ENCODE assay signal across 26 mouse cellular contexts in the genomic region with DNA sequence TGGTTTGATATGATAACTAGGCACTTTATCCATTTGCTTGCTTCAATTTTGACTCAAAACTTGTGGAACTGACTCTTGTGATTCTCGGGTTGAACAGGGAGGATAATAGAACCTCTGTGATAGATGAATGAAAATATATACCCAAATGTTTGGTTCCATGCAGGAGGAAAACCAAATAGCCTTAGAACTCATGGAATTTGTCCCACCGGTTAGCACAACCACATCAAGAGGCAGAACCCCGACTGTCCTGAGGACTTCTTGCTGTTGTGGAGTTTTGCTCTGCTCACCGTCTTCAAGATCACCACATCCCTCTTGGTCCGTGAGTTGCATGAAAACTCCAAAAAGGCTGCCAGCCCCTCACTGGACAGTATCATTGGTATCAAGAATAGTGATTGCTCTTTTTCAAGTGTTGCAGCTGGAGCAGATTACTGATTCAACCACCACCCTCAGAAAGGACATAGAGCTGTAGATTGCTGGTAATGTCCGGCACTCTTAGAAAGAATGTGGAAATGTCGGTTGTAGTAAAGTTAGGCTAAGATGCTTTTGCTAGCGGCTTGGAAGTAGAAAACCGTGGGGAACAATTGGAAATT. TPM values are rescaled to one million over a fixed set of nuclear protein-coding genes. Genes with fewer than 3 reads are reported as not detected.
DNase-seq lines count a peak whose midpoint lies in the region; ATAC-seq and TF ChIP-seq lines count a peak whose summit lies in the region.
"Had no signal": no experiment of that assay in that cellular context is flagged by ENCODE, and none has a peak within 500 bp of the region (broad histone marks: within the 10 kb centered on the region; RNA-seq: fewer than 3 reads in every experiment).

No protein-coding gene starts in this region.

- DNase-seq in liver, embryonic 11.5 days (ENCODE audit: low spot score) = no peak
- DNase-seq in liver = no peak
- peak; percentile 26 for DNase-seq in CH12.LX (ENCODE audit: extremely low read depth)
- DNase-seq in midbrain, postnatal 0 days (ENCODE audit: low spot score) = no peak
- no peak for DNase-seq in embryo, embryonic 10 days (ENCODE audit: low spot score)
- DNase-seq: adrenal gland, postnatal 14 days; cerebellum, adult 11-12 months; cerebellum, postnatal 14 days; embryo, embryonic 11 days; gastrocnemius, postnatal 14 days; kidney, adult 2 months; kidney, postnatal 14 days; lung, postnatal 14 days; right cerebral cortex, adult 18-20 months; thymus, postnatal 25 days had no signal

- TF ChIP-seq EP300 in CH12.LX (IDR thresholded peaks at IDR 0.05; ENCODE audit: low read length) = no peak

- H3K9ac ChIP-seq in liver, embryonic 11.5 days (ENCODE audit: low read depth, low read length) = no peak overlapping the region
- peak overlapping the region; percentile 98 for H3K9ac ChIP-seq in CH12.LX (ENCODE audit: insufficient read depth, low read depth)
- peak overlapping the region; percentile 79 for H3K9ac ChIP-seq in liver, embryonic 16.5 days (ENCODE audit: low read depth, low read length)
- H3K9ac ChIP-seq in kidney, embryonic 14.5 days (ENCODE audit: low read depth, low read length) = no peak overlapping the region
- no peak overlapping the region for H3K9ac ChIP-seq in midbrain, postnatal 0 days (replicated peaks; ENCODE audit: low read length, poor library complexity, severe bottlenecking)
- H3K9ac ChIP-seq: hindbrain, embryonic 12.5 days; neural tube, embryonic 12.5 days had no signal

- TF ChIP-seq CTCF in CH12.LX (conservative IDR thresholded peaks at IDR 0.05 in 1 of 2, IDR thresholded peaks at IDR 0.05 in 1 of 2; ENCODE audit: low read depth in 2 of 2, low read length in 2 of 2) = no peak
- no peak for TF ChIP-seq CTCF in bone marrow, adult 2 months (IDR thresholded peaks at IDR 0.05; ENCODE audit: control insufficient read depth, insufficient read depth, low read length)
- TF ChIP-seq CTCF in midbrain, postnatal 0 days (IDR thresholded peaks at IDR 0.05) = no peak

- no peaks in the 10 kb centered on the region for H3K36me3 ChIP-seq in liver, embryonic 11.5 days (ENCODE audit: control insufficient read depth, insufficient read depth, low read length)
- H3K36me3 ChIP-seq in CH12.LX (replicated peaks in 1 of 2; ENCODE audit: control insufficient read depth in 1 of 2, insufficient read depth in 1 of 2, low read length in 1 of 2) = peaks cover 43 to 52% of the 10 kb centered on the region in 2 experiments
- H3K36me3 ChIP-seq in liver, embryonic 16.5 days (ENCODE audit: control insufficient read depth, insufficient read depth) = peaks cover 19% of the 10 kb centered on the region
- no peaks in the 10 kb centered on the region for H3K36me3 ChIP-seq in kidney, embryonic 14.5 days (ENCODE audit: control insufficient read depth, insufficient read depth, low read length)
- H3K36me3 ChIP-seq in midbrain, postnatal 0 days (ENCODE audit: insufficient read depth, low read length) = no peaks in the 10 kb centered on the region
- H3K36me3 ChIP-seq: hindbrain, embryonic 12.5 days; midbrain, embryonic 10.5 days; neural tube, embryonic 12.5 days had no signal

- WGBS in liver, embryonic 11.5 days = 84% methylated on average over 9 of the region's 9 CpGs
- WGBS in bone marrow, adult 2 months = 50% methylated on average over 9 of the region's 9 CpGs
- WGBS in liver, embryonic 16.5 days (ENCODE audit: insufficient replicate concordance) = 66% methylated on average over 9 of the region's 9 CpGs
- 93% methylated on average over 9 of the region's 9 CpGs for WGBS in kidney, embryonic 14.5 days
- WGBS in midbrain, postnatal 0 days = 90% methylated on average over 9 of the region's 9 CpGs

- no peaks in the 10 kb centered on the region for H3K27me3 ChIP-seq in liver, embryonic 11.5 days (replicated peaks; ENCODE audit: control insufficient read depth, insufficient read depth, low read length)
- no peaks in the 10 kb centered on the region for H3K27me3 ChIP-seq in CH12.LX (replicated peaks)
- H3K27me3 ChIP-seq in liver, embryonic 16.5 days (ENCODE audit: control insufficient read depth, insufficient read depth, low read depth, low read length) = no peaks in the 10 kb centered on the region
- no peaks in the 10 kb centered on the region for H3K27me3 ChIP-seq in kidney, embryonic 14.5 days (ENCODE audit: control insufficient read depth, insufficient read depth, low read length)
- H3K27me3 ChIP-seq in midbrain, postnatal 0 days (ENCODE audit: insufficient read depth, low read length) = no peaks in the 10 kb centered on the region
- H3K27me3 ChIP-seq: hindbrain, embryonic 12.5 days; neural tube, embryonic 12.5 days had no signal

- no peak overlapping the region for H3K27ac ChIP-seq in liver, embryonic 11.5 days (ENCODE audit: low read depth, low read length)
- peak overlapping the region; percentile 71; the same call in 1 of the 2 replicates for H3K27ac ChIP-seq in CH12.LX (ENCODE audit: insufficient read depth, low read depth)
- no peak overlapping the region for H3K27ac ChIP-seq in bone marrow, adult 2 months (ENCODE audit: control insufficient read depth, insufficient read depth, low read depth, low read length, poor library complexity)
- peak overlapping the region; percentile 93 for H3K27ac ChIP-seq in liver, embryonic 16.5 days (ENCODE audit: low read length)
- H3K27ac ChIP-seq in kidney, embryonic 14.5 days (ENCODE audit: low read depth, low read length) = no peak overlapping the region
- H3K27ac ChIP-seq in midbrain, postnatal 0 days (ENCODE audit: low read depth, low read length) = no peak overlapping the region
- H3K27ac ChIP-seq: hindbrain, embryonic 12.5 days; layer of hippocampus, adult 2 months; midbrain, embryonic 10.5 days; neural tube, embryonic 12.5 days had no signal

- no peaks in the 10 kb centered on the region for H3K4me1 ChIP-seq in liver, embryonic 11.5 days (replicated peaks; ENCODE audit: control insufficient read depth, insufficient read depth, low read length)
- H3K4me1 ChIP-seq in CH12.LX (ENCODE audit: control insufficient read depth in 1 of 2, insufficient read depth in 2 of 2) = peaks cover 10 to 50% of the 10 kb centered on the region in 2 experiments
- peaks cover 4% of the 10 kb centered on the region for H3K4me1 ChIP-seq in bone marrow, adult 2 months (ENCODE audit: control insufficient read depth, insufficient read depth, low read length)
- H3K4me1 ChIP-seq in liver, embryonic 16.5 days (ENCODE audit: control insufficient read depth, low read depth, low read length) = peaks cover 9% of the 10 kb centered on the region
- H3K4me1 ChIP-seq in kidney, embryonic 14.5 days (ENCODE audit: control insufficient read depth, insufficient read depth, low read length) = no peaks in the 10 kb centered on the region
- no peaks in the 10 kb centered on the region for H3K4me1 ChIP-seq in midbrain, postnatal 0 days (ENCODE audit: insufficient read depth, low read length)
- H3K4me1 ChIP-seq: hindbrain, embryonic 12.5 days; midbrain, embryonic 10.5 days; neural tube, embryonic 12.5 days had no signal

- dilution Hi-C loops in CH12.LX (cut with MboI; ENCODE audit: extremely low pct_ligation_motif_present, extremely low pct_unique_long_range_greater_than_20kb, low sequenced_read_pairs) = no loop called here

- TF ChIP-seq RAD21 in CH12.LX (IDR thresholded peaks at IDR 0.05; ENCODE audit: low read depth, low read length) = no peak

- H3K4me2 ChIP-seq in liver, embryonic 11.5 days = no peak overlapping the region
- H3K4me2 ChIP-seq in CH12.LX (ENCODE audit: insufficient read depth, low read depth, poor library complexity, severe bottlenecking) = peak overlapping the region; percentile 89
- peak overlapping the region; percentile 75 for H3K4me2 ChIP-seq in liver, embryonic 16.5 days (ENCODE audit: low read depth, low read length)
- no peak overlapping the region for H3K4me2 ChIP-seq in kidney, embryonic 14.5 days (replicated peaks; ENCODE audit: low read depth, low read length)
- no peak overlapping the region for H3K4me2 ChIP-seq in midbrain, postnatal 0 days (ENCODE audit: low read depth, low read length, poor library complexity, severe bottlenecking)
- H3K4me2 ChIP-seq: hindbrain, embryonic 12.5 days; neural tube, embryonic 12.5 days had no signal

- 0 out of 2 replicates have a peak, but pooled peaks have one; percentile 27 for TF ChIP-seq POLR2A in CH12.LX (IDR thresholded peaks at IDR 0.05; ENCODE audit: low read depth, low read length)
- TF ChIP-seq POLR2A in bone marrow, adult 2 months (IDR thresholded peaks at IDR 0.05; ENCODE audit: borderline replicate concordance, control insufficient read depth, low read depth, low read length) = no peak

- no peaks in the 10 kb centered on the region for H3K9me3 ChIP-seq in liver, embryonic 11.5 days (ENCODE audit: control insufficient read depth, low read length)
- no peaks in the 10 kb centered on the region for H3K9me3 ChIP-seq in CH12.LX (replicated peaks; ENCODE audit: low read length)
- no peaks in the 10 kb centered on the region for H3K9me3 ChIP-seq in liver, embryonic 16.5 days (replicated peaks; ENCODE audit: control insufficient read depth, low read length)
- H3K9me3 ChIP-seq in kidney, embryonic 14.5 days (ENCODE audit: control insufficient read depth, low read length) = no peaks in the 10 kb centered on the region
- no peaks in the 10 kb centered on the region for H3K9me3 ChIP-seq in midbrain, postnatal 0 days (ENCODE audit: low read length)
- H3K9me3 ChIP-seq: hindbrain, embryonic 12.5 days; midbrain, embryonic 10.5 days; neural tube, embryonic 12.5 days had no signal

- in situ Hi-C loops in CH12.LX (cut with MboI; ENCODE audit: low pct_ligation_motif_present, low pct_unique_long_range_greater_than_20kb, low sequenced_read_pairs) = no loop called here

- peak overlapping the region; percentile 26; the same call in 1 of the 2 replicates for H3K4me3 ChIP-seq in liver, embryonic 11.5 days (ENCODE audit: low read depth, low read length)
- H3K4me3 ChIP-seq in CH12.LX (replicated peaks in 1 of 3; ENCODE audit: low read depth in 2 of 3, low read length in 2 of 3, poor library complexity in 1 of 3) = peak overlapping the region; percentile 62 to 92 (median 62)
- H3K4me3 ChIP-seq in bone marrow, adult 2 months (replicated peaks; ENCODE audit: control insufficient read depth, low read depth, low read length) = peak overlapping the region; percentile 95
- H3K4me3 ChIP-seq in liver, embryonic 16.5 days (ENCODE audit: low read depth, low read length) = peak overlapping the region; percentile 74
- H3K4me3 ChIP-seq in kidney, embryonic 14.5 days (ENCODE audit: low read length) = no peak overlapping the region
- no peak overlapping the region for H3K4me3 ChIP-seq in midbrain, postnatal 0 days (ENCODE audit: low read depth, low read length)
- H3K4me3 ChIP-seq: hindbrain, embryonic 12.5 days; layer of hippocampus, adult 2 months; midbrain, embryonic 10.5 days; neural tube, embryonic 12.5 days had no signal

- peaks cover 41% of the 10 kb centered on the region for H3K79me2 ChIP-seq in CH12.LX (replicated peaks; ENCODE audit: control insufficient read depth, extremely low read depth, insufficient read depth, poor library complexity, severe bottlenecking)

- ATAC-seq in liver, embryonic 11.5 days (replicated peaks; ENCODE audit: low FRiP score) = no peak
- no peak for ATAC-seq in liver, embryonic 16.5 days (ENCODE audit: low read depth)
- ATAC-seq in kidney, embryonic 14.5 days (ENCODE audit: low FRiP score, low TSS enrichment) = no peak
- no peak for ATAC-seq in midbrain, postnatal 0 days (ENCODE audit: low FRiP score)
- ATAC-seq: inflammation-experienced regulatory T-cells, adult 6 months had no signal

RNA-seq across cellular contexts. Expression of a gene that starts 34.3 kb away (rescaled TPM):
- 0.71 and 0.83 TPM in 2 replicates for polyA plus RNA-seq in liver, embryonic 11.5 days (2014; fragmentation: Nextera tagmentation; extraction: Ambion mirVana)
- total RNA-seq in CH12.LX (2012; rRNA removed) = 10.6 and 11.2 TPM in 2 replicates
- 19.5 and 21.4 TPM in 2 replicates for total RNA-seq in CH12.LX (2014; rRNA removed)
- polyA plus RNA-seq in CH12.LX (2012; ENCODE audit: insufficient read length, low read depth) = 30.4 and 33.1 TPM in 2 replicates
- 4.0 and 6.4 TPM in 2 replicates for polyA plus RNA-seq in bone marrow, adult 2 months (2011; ENCODE audit: insufficient read depth, insufficient read length, low replicate concordance, missing spikeins)
- 2.0 and 2.5 TPM in 2 replicates for polyA plus RNA-seq in liver, embryonic 16.5 days (2015; fragmentation: Nextera tagmentation; extraction: Ambion mirVana)
- 1.4 and 2.6 TPM in 2 replicates for polyA plus RNA-seq in kidney, embryonic 14.5 days (2014; fragmentation: Nextera tagmentation; extraction: Ambion mirVana)
- 0.19 and 0.22 TPM in 2 replicates for total RNA-seq in midbrain, postnatal 0 days (2014; rRNA removed)
- 0.12 and 0.21 TPM in 2 replicates for polyA plus RNA-seq in midbrain, postnatal 0 days (2015; fragmentation: Nextera tagmentation; extraction: Ambion mirVana)
- polyA plus RNA-seq: liver, adult 2 months had no signal

RNA-seq across cellular contexts. Expression of a gene that starts 50.5 kb away (rescaled TPM):
- polyA plus RNA-seq in liver, embryonic 11.5 days (2014; fragmentation: Nextera tagmentation; extraction: Ambion mirVana) = not detected in 2 replicates
- total RNA-seq in CH12.LX (2012; rRNA removed) (0.04 TPM in 1 of 2 replicates, not detected in the other), CH12.LX (2014; rRNA removed) (not detected in 2 replicates)
- 0.07 TPM in 1 of 2 replicates, not detected in the other for polyA plus RNA-seq in CH12.LX (2012; ENCODE audit: insufficient read length, low read depth)
- polyA plus RNA-seq in bone marrow, adult 2 months (2011; ENCODE audit: insufficient read depth, insufficient read length, low replicate concordance, missing spikeins) = 20.7 and 100.0 TPM in 2 replicates
- polyA plus RNA-seq in liver, embryonic 16.5 days (2015; fragmentation: Nextera tagmentation; extraction: Ambion mirVana) = 0.99 and 1.2 TPM in 2 replicates
- 0.07 TPM in 1 of 2 replicates, not detected in the other for polyA plus RNA-seq in kidney, embryonic 14.5 days (2014; fragmentation: Nextera tagmentation; extraction: Ambion mirVana)
- 0.90 TPM in 1 of 2 replicates, not detected in the other for total RNA-seq in midbrain, postnatal 0 days (2014; rRNA removed)
- 0.22 TPM in 1 of 2 replicates, not detected in the other for polyA plus RNA-seq in midbrain, postnatal 0 days (2015; fragmentation: Nextera tagmentation; extraction: Ambion mirVana)
- total RNA-seq: layer of hippocampus, adult 2 months; left cerebral cortex, postnatal 36 days had no signal
- polyA plus RNA-seq: forebrain, embryonic 11.5 days; hindbrain, embryonic 12.5 days; midbrain, embryonic 10.5 days; neural tube, embryonic 12.5 days had no signal

Comparison
In these comparisons a context has a peak if more than half of its experiments do, and no peak if none do; other contexts are left out.
1. H3K27ac ChIP-seq: peak in CH12.LX (single experiment) and liver, embryonic 16.5 days (single experiment); none in liver, embryonic 11.5 days (single experiment), bone marrow, adult 2 months (single experiment), kidney, embryonic 14.5 days (single experiment) and midbrain, postnatal 0 days (single experiment).
2. H3K4me2 ChIP-seq: peak in CH12.LX (single experiment) and liver, embryonic 16.5 days (single experiment); none in liver, embryonic 11.5 days (single experiment), kidney, embryonic 14.5 days (single experiment) and midbrain, postnatal 0 days (single experiment).
3. H3K9ac ChIP-seq: peak in CH12.LX (single experiment) and liver, embryonic 16.5 days (single experiment); none in liver, embryonic 11.5 days (single experiment), kidney, embryonic 14.5 days (single experiment) and midbrain, postnatal 0 days (single experiment).
4. H3K4me3 ChIP-seq: peak in liver, embryonic 11.5 days (single experiment), CH12.LX (3 of 3), bone marrow, adult 2 months (single experiment) and liver, embryonic 16.5 days (single experiment); none in kidney, embryonic 14.5 days (single experiment) and midbrain, postnatal 0 days (single experiment).